Mouse (Mus musculus): ENCODE measurements around the gene Dlat.

Gene Dlat

DNA sequence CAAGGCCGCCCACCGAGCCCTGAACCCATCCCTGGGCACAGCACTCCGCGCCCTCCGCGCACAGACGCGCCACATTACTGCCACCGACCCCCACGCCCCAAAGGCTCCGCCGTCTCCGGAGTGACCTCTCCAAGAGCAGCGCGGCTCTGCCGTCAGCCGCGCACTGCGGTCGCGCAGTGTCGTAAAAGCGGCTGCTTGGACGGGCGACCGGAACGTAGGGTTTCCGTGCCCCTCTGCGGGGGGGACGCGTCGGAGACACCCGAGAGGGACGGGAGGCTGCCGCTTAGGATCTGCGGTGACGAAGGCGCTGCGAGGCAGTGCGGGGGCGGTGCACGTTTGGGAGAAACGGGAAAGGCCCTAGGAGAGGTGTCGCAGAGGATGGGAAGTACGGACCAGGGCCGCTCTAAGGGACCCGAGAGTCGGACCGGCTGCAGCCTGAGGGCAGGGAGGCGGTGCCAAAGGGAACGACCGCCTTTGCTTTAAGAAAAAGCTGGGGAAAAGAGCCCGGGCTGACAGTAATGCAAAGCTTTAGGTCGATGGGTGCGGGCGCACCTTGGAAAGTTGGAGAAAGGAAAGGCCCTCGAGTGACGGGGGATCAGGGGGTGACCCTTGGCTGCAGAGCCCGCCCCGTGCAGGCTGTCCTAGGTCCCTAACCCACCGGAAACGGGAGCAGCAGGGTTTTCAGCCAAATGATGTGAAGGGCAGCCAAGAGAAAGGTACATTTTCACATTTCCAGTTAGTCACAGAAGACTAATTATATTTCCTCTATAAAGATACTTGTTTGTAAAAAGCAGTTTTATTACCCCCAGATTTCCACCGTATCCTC is at the start of gene Dlat:
Gene Dlat, minus strand, starts transcription at position 389 of the 826 bp plus-strand sequence.
- in situ Hi-C loops (cut with MboI, MseI), result no loop called here

- in situ Hi-C loops (cut with MboI, MseI), result no loop called here
Measured at GRCm38 (mm10) chr9:50709108-50709507, 49.5 kb upstream of the Dlat start.

DNA sequence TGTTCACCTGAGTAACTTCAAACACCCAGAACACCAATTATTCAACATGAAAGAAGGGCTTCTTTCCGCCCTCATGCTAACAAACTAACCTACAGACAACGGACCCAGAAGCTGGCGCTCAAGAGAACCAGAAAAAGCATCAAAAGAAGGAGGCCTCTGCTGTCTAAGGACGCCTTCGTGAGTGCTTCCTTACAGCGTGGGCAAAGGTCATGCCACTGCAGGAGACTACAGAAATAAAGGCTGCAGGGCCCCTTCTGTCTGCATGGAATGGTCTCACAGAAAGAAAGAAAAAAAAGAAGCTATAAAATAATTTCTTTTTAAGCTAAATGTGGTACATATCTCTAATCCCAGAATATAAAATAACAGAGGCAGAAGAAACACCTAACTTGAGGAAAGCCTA is 45.3 kb upstream of the Dlat start:
- in situ Hi-C loops (cut with MboI, MseI), result no loop called here

DNA sequence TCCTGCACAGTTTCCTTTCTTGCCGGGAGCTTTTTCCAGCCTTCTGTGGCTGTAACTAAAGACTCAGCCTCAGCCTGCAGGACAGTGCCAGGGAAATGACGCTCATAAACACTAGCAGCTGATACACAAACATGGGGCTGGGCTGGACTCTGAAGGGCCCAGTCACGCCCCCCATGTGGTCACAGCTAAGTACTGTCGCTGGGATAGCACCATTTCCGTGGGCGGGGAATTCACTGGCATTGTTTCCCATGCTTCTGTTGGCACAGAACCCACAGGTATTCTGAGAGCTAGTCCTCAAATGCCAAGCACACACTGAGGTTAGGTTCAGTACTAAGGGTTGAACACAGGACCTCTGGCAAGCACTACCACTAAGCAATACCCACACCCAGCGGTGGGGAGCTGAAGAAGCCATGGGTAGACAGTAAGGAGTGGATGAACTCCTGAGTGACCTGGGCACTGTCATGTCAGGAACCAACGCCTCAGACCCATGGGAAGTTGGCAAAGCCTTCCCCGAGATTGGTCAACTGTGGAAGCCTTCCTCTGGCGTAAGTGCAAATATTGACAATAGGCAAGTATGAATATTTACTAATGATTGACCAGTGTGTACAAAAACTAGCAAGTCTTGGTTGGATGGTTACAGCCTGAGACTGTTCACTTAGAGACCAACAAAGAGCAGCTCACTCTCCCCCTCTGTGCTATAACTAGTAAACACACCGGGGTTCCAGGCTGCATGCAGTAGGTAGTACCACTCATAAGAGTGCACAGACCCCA is 41.5 kb upstream of the Dlat start:
- in situ Hi-C loops (cut with MboI, MseI), result no loop called here

DNA sequence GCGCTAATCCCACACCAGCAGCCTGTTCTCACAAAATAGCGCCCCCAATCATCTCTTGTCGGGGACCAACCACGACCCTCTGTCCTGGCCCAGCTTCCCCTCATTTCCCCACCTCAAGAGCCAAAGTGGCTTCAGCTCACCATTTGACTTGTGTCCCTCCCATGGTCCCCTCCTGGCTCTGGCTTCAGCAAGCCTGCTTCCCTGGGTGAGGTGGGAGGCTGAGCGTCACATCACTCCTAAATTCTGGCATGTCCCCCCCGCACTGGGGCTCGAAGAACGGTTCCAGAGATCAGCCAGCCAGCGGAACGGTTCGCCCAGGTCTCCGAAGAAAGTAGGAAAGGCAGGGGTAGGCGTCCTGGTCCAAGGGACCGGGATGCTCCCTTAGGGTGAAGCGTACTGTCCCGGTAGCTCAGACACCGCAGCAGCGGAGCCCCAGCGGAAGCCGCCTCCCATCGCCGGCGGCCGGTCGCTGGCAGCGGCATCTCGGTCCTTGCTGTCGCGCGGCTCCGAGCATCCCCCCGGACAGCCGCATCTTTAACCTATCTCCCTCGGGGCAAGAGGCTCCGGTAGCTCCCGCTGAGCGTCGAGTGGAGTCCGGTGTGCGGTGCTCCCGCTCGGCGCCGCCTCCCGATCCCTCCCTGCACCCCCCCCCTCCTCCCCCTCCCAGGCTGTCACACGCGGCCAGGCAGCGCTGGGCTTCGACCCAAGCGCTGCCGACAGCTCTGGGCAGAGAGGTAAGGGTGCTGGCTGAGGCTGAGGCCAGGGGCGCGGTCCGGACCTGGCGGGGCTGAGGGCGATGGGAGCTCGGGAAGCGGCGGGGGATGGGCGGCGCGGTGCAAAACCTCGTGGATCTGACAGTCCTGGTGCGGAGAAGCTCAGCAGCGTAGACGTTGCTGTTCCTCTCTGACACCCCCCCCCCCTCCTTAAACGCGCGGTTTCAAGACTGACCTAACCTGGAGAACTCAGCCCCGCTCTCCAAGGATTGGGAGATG is 39.1 kb upstream of the Dlat start:
- in situ Hi-C loops (cut with MboI, MseI), result no loop called here

DNA sequence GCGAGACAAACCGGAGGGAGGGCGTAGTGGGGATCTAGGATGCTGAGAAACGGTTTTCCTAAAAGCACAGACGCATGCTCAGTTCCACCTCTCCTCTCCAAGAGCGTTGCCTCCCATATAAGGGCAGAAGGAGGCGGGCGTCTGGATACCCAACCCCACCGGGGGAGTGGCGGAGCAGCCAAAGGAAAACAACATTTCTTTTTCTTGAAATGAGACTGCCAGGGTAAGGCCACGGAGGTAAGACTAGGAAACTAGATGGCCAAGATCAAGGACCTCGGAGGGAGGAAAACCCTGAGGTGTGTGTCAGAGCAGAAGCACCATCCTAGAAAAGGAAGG is 38.1 kb upstream of the Dlat start:
- in situ Hi-C loops (cut with MboI, MseI), result no loop called here

GRCm38 (mm10) chr9:50696851-50697705 is 37.5 kb upstream of the Dlat start:
- in situ Hi-C loops (cut with MboI, MseI), result no loop called here

- in situ Hi-C loops (cut with MboI, MseI), result no loop called here
Measured at GRCm38 (mm10) chr9:50695153-50695552, 35.6 kb upstream of the Dlat start.

GRCm38 (mm10) chr9:50693631-50694030 is 34.1 kb upstream of the Dlat start:
- in situ Hi-C loops (cut with MboI, MseI), result no loop called here

GRCm38 (mm10) chr9:50692626-50693580 is 33.3 kb upstream of the Dlat start:
- in situ Hi-C loops (cut with MboI, MseI), result no loop called here

DNA sequence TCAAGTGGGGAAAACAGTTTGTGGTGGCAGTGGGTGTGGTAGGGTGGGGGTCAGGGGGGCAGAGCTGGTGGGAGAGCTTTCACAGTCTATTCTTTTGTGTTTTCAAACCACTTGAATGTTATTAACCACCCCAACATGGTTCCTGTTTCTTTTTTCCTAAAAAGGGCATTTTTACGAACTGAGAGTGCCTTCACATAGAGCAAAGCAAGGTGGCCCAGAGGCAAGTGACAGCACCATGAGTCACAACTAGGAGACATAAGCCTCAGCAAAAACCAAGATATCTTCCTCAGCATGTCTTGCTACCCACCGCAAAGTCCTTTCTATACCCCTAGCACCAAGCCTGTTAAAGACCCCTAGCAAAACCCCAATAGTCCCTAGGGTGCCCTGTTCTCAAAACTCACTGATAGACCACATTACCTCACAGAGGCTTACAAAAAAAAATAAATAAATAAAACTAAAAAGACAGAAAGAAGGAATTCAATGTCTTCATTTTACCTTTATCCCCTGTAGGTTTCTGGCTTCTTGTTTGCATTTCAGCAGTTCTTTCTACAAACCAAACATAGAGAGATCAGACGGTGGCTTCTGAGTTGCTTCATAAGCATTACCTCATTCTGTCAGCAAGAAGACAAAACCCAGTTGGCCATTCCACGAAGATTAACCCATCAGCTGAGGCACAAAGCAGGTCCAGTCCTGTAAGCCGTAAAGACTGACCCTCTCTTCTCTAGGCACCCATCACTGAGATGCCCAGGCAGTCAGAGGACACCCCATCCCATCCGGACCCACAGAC is 27.5 kb upstream of the Dlat start:
- in situ Hi-C loops (cut with MboI, MseI), result no loop called here

DNA sequence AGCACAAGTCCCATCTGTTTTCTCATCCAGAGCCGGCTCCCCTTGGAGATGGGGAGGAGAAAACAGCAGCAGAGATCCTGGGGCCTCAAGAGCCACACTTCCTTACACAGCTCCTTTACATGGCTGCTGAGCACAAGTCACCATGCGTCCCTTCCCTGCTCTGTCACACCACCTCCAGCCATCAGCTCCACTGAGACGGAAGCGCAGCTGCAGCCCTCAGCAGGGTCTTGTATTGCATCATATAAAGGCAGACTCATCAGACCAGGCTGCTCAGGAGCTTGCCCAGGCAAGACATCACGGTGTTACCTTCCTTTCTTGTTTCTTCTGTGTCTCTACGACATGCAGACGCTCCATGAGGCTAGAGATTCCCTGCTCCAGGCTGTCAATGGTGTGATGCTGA is 22.1 kb upstream of the Dlat start:
- in situ Hi-C loops (cut with MboI, MseI), result no loop called here

DNA sequence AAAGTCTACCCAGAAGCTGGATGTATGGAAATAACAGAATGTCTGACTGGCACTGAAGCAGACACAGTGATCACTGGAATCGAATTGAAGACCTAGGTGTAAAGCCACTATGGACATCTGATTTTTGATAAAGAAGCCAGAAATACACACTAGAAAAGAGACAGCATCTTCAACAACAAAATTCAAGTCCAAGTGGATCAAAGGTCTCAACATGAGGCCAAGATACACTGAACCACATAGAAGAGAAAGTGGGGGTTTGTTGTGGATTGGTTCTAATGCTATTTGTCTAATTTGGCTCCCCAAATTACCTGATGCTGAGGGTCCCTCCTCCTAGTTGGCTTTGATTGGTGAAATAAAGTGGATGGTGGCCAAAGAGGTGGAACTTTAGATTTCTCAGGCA is 19.8 kb upstream of the Dlat start:
- in situ Hi-C loops (cut with MboI, MseI), result no loop called here

GRCm38 (mm10) chr9:50674771-50675170 is 15.2 kb upstream of the Dlat start:
- in situ Hi-C loops (cut with MboI, MseI), result loop anchor here in 1 of 2 experiments (5.0 kb wide), 1 partner anchor 217 kb away; no protein-coding TSS in a partner anchor

GRCm38 (mm10) chr9:50670690-50671089 is 11.1 kb upstream of the Dlat start:
- in situ Hi-C loops (cut with MboI, MseI), result loop anchor here in 1 of 2 experiments (5.0 kb wide), 1 partner anchor 213 kb away; no protein-coding TSS in a partner anchor

GRCm38 (mm10) chr9:50667579-50668498 is 8.3 kb upstream of the Dlat start:
- in situ Hi-C loops (cut with MboI, MseI), result no loop called here

DNA sequence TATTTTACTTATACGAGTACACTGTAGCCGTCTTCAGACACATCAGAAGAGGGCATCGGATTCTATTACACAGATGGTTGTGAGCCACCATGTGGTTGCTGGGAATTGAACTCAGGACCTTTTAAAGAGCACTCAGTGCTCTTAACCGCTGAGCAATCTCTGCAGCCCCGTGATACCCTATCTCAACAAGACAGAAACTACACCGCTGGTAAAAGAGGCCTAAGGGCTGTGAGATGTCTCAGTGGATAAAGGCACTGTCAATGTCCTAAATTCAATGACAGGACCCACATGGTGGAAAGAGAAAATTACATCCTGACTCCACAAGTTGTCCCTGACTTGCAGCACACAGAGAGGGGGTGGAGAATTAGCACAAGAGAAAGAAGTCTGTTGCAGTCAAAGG is 6.9 kb upstream of the Dlat start:
- in situ Hi-C loops (cut with MboI, MseI), result no loop called here

DNA sequence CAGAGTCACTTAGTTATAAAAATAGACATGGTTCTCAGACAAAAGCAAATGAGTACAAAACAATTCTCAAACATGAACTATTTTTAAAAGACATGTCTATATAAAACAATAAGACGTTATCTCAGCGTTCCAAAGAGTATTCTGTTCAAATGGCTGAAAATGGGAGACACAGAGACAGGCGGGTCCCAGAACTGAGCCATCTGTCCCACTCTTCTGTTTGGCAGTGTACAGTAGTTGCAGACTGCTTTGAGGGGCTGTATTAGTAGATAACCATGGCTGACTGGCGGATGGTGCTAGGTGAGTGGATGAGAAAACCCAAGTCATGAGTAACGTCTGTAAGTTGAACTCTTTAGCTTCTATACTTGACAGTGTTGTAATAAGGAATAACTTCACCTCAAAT is 5.2 kb upstream of the Dlat start:
- in situ Hi-C loops (cut with MboI, MseI), result no loop called here
